Mouse (Mus musculus) CH12.LX (cell line): ENCODE measurements around the gene Olfr223.

Experiments
- CTCF ChIP-seq, 2 experiments: IDR thresholded peaks in 1 of 2; conservative IDR thresholded peaks in 1 of 2; 2 replicates each; pipeline ENCODE4 v1.5.1; 2011 to 2012; ENCODE audit warnings: low read depth in 2 of 2, low read length in 2 of 2, improper control_type of control experiment in 1 of 2, inconsistent platforms in 1 of 2, mild to moderate bottlenecking in 1 of 2, moderate library complexity in 1 of 2
- MAX ChIP-seq: IDR thresholded peaks from 2 replicates; pipeline ENCODE4 v1.6.1; 2011; ENCODE audit warnings: low read length, improper control_type of control experiment
- MEF2A ChIP-seq: IDR thresholded peaks from 2 replicates; pipeline ENCODE4 v1.6.1; 2014; ENCODE audit warnings: low read depth, mild to moderate bottlenecking, inconsistent platforms, low read length, improper control_type of control experiment, borderline replicate concordance
- POLR2A ChIP-seq: IDR thresholded peaks from 2 replicates; pipeline ENCODE4 v1.6.1; 2011; ENCODE audit warnings: low read depth, mild to moderate bottlenecking, improper control_type of control experiment, low read length
- SIN3A ChIP-seq: IDR thresholded peaks from 2 replicates; pipeline ENCODE4 v1.6.1; 2012; ENCODE audit warnings: low read length, improper control_type of control experiment, inconsistent platforms
- TCF12 ChIP-seq: IDR thresholded peaks from 2 replicates; pipeline ENCODE4 v1.6.1; 2014; ENCODE audit warnings: low read depth, mild to moderate bottlenecking, inconsistent platforms, low read length, improper control_type of control experiment
- ZC3H11A ChIP-seq: IDR thresholded peaks from 2 replicates; pipeline ENCODE4 v1.6.1; 2012; ENCODE audit warnings: low read depth, mild to moderate bottlenecking, inconsistent platforms, low read length, improper control_type of control experiment

- TF ChIP-seq SIN3A, result no peak
- TF ChIP-seq TCF12, result no peak
- no peak for TF ChIP-seq ZC3H11A
- no peak for TF ChIP-seq CTCF (conservative IDR thresholded peaks at IDR 0.05 in 1 of 2, IDR thresholded peaks at IDR 0.05 in 1 of 2; ENCODE audit: low read depth in 2 of 2, low read length in 2 of 2)
- TF ChIP-seq POLR2A, result no peak
- no peak for TF ChIP-seq MEF2A
- TF ChIP-seq MAX, result no peak
Observed at GRCm38 (mm10) chr11:59629871-59630270, 36.8 kb upstream of the Olfr223 start.
